Mouse (Mus musculus): ENCODE measurements around the gene Grin2d. TPM values are rescaled to one million over a fixed set of nuclear protein-coding genes. Genes with fewer than 3 reads are reported as not detected.

Gene Grin2d
- polyA plus RNA-seq, 1 experiment from 2014 or later: 0.05 TPM

DNA sequence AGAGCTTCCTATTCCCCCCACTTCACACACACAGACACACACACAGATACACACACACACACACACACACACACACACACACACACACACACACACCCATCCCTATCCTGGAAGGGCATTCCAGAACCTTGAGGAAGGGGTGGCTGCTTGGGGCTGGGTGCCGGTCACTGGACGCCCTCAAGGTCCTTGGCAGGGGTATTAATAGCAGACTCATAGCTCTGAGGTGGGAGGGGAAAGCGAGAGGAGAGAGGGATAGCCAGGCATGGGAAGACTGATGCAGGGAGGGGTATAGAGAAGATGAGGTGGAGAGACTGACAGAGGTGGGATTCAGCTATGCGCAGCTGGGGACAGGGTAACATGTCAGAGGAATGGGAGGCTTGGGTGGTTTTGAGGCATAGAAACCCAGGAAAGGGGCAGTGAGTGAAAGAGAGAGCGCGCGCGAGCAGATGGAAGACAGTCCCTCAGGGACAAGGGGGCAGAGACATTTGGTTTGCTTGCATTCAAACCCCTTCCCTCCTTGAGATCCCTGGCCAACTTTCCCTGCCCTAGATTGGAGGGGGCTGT, 9.0 kb downstream of the Grin2d start:
- Histone ChIP-seq H3K27me3 (ENCODE audit: control insufficient read depth, insufficient read depth, low read depth, low read length) (peaks cover 63% of the 10 kb centered on the region), H3K9ac (ENCODE audit: low read depth, low read length) (no peak overlapping the region), H3K4me3 (ENCODE audit: low read depth, low read length) (no peak overlapping the region), H3K36me3 (ENCODE audit: control insufficient read depth, insufficient read depth) (no peaks in the 10 kb centered on the region), H3K9me3 (replicated peaks; ENCODE audit: control insufficient read depth, low read length) (no peaks in the 10 kb centered on the region), H3K4me2 (ENCODE audit: low read depth, low read length) (no peak overlapping the region), H3K27ac (ENCODE audit: low read length) (no peak overlapping the region), H3K4me1 (ENCODE audit: control insufficient read depth, low read depth, low read length) (peaks cover 16% of the 10 kb centered on the region)
- WGBS (ENCODE audit: insufficient replicate concordance): 24% methylated on average over 8 of the region's 8 CpGs
- no peak for ATAC-seq (ENCODE audit: low read depth)

DNA sequence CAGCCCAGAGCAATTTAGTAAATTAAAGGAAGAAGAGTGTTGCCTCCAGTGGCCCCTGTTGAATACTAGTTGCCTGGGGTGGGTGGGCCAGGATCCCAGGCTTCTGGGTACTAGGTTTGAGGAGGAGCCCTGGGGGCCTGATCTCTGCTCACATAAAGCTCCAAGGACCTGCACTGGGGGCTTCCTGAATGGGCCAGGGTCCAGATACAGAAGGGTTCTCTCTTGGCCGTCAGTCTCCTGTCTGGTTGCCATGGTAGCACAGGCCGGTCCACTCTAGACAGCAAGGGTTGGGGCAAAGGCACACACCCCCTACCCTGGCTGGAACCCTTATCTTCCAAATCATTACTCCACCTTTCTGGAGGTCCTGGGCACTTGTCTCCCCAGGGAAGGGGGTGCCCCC, 10.3 kb downstream of the Grin2d start:
- H3K27me3 ChIP-seq (ENCODE audit: control insufficient read depth, insufficient read depth, low read depth, low read length): peaks cover 63% of the 10 kb centered on the region
- H3K9ac ChIP-seq (ENCODE audit: low read depth, low read length): no peak overlapping the region
- WGBS (ENCODE audit: insufficient replicate concordance): 32% methylated on average over 2 of the region's 2 CpGs
- no peaks in the 10 kb centered on the region for H3K36me3 ChIP-seq (ENCODE audit: control insufficient read depth, insufficient read depth)
- no peak overlapping the region for H3K4me2 ChIP-seq (ENCODE audit: low read depth, low read length)
- H3K4me1 ChIP-seq (ENCODE audit: control insufficient read depth, low read depth, low read length): peaks cover 8% of the 10 kb centered on the region
- H3K9me3 ChIP-seq (replicated peaks; ENCODE audit: control insufficient read depth, low read length): no peaks in the 10 kb centered on the region
- no peak overlapping the region for H3K27ac ChIP-seq (ENCODE audit: low read length)
- no peak overlapping the region for H3K4me3 ChIP-seq (ENCODE audit: low read depth, low read length)
- no peak for ATAC-seq (ENCODE audit: low read depth)

- no peaks in the 10 kb centered on the region for H3K36me3 ChIP-seq (ENCODE audit: control insufficient read depth, insufficient read depth)
- no peak overlapping the region for H3K27ac ChIP-seq (ENCODE audit: low read length)
- peaks cover 55% of the 10 kb centered on the region for H3K27me3 ChIP-seq (ENCODE audit: control insufficient read depth, insufficient read depth, low read depth, low read length)
- H3K9me3 ChIP-seq (replicated peaks; ENCODE audit: control insufficient read depth, low read length): no peaks in the 10 kb centered on the region
- H3K4me3 ChIP-seq (ENCODE audit: low read depth, low read length): peak overlapping the region; percentile 66
- under 1% methylated on average over 106 of the region's 117 CpGs for WGBS (ENCODE audit: insufficient replicate concordance)
- H3K4me2 ChIP-seq (ENCODE audit: low read depth, low read length): peak overlapping the region; percentile 97
- peak; percentile 86 for ATAC-seq (ENCODE audit: low read depth)
- peak overlapping the region; percentile 72 for H3K9ac ChIP-seq (ENCODE audit: low read depth, low read length)
- peaks cover 8% of the 10 kb centered on the region for H3K4me1 ChIP-seq (ENCODE audit: control insufficient read depth, low read depth, low read length)
Observed at GRCm38 (mm10) chr7:45865925-45866910, 12.0 kb downstream of the Grin2d start.

- peaks cover 8% of the 10 kb centered on the region for H3K4me1 ChIP-seq (ENCODE audit: control insufficient read depth, low read depth, low read length)
- peaks cover 37% of the 10 kb centered on the region for H3K27me3 ChIP-seq (ENCODE audit: control insufficient read depth, insufficient read depth, low read depth, low read length)
- H3K4me3 ChIP-seq (ENCODE audit: low read depth, low read length): no peak overlapping the region
- no peaks in the 10 kb centered on the region for H3K9me3 ChIP-seq (replicated peaks; ENCODE audit: control insufficient read depth, low read length)
- ATAC-seq (ENCODE audit: low read depth): no peak
- no peaks in the 10 kb centered on the region for H3K36me3 ChIP-seq (ENCODE audit: control insufficient read depth, insufficient read depth)
- 45% methylated on average over 3 of the region's 3 CpGs for WGBS (ENCODE audit: insufficient replicate concordance)
- no peak overlapping the region for H3K27ac ChIP-seq (ENCODE audit: low read length)
- H3K4me2 ChIP-seq (ENCODE audit: low read depth, low read length): no peak overlapping the region
- no peak overlapping the region for H3K9ac ChIP-seq (ENCODE audit: low read depth, low read length)
Observed at GRCm38 (mm10) chr7:45864435-45864834, 13.7 kb downstream of the Grin2d start.

DNA sequence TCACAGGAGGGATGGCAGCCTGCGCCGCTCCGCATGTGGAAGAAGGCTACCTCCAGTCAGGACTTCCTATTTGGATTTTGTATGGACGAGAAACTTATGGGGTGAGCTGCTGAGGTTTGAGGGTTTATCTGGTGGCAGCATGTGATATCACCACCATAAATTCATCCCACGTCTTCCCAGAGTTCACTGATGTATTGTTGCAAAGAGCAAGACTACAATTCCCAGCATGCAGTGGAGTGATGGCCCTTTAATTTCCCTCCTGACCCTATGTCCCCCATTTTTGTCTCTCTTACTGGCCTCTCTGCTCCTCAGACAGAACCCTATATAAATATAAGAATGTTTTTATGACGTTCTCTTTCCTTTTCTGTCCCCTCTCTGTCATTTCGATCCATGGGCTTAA, 15.4 kb downstream of the Grin2d start:
- Histone ChIP-seq H3K9ac (ENCODE audit: low read depth, low read length) (no peak overlapping the region), H3K36me3 (ENCODE audit: control insufficient read depth, insufficient read depth) (no peaks in the 10 kb centered on the region), H3K9me3 (replicated peaks; ENCODE audit: control insufficient read depth, low read length) (no peaks in the 10 kb centered on the region), H3K27ac (ENCODE audit: low read length) (no peak overlapping the region), H3K27me3 (ENCODE audit: control insufficient read depth, insufficient read depth, low read depth, low read length) (peaks cover 30% of the 10 kb centered on the region), H3K4me1 (ENCODE audit: control insufficient read depth, low read depth, low read length) (peaks cover 8% of the 10 kb centered on the region), H3K4me2 (ENCODE audit: low read depth, low read length) (no peak overlapping the region), H3K4me3 (ENCODE audit: low read depth, low read length) (no peak overlapping the region)
- no peak for ATAC-seq (ENCODE audit: low read depth)
- 64% methylated on average over 7 of the region's 7 CpGs for whole genome bisulfite sequencing (ENCODE audit: insufficient replicate concordance)

DNA sequence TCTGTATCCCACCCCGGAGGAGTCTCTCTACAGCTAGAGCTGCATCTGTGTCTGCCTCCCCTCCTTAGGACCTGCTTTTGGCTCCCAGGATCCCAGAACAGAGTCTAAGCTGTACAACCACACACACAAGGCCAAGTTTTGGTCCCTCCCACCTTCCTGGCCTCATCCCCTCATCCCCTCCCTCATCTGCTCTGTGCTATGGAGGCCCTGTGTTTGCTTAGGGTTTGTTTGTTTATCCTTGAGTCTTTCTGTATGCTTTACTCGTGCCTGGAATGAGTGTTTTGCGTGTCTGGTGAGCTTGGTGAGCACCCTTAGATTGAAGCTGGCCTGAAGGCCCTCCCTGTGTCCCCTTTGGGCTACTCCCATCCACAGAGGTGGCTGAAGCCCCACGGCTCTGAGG, 19.2 kb downstream of the Grin2d start:
- Histone ChIP-seq H3K9me3 (replicated peaks; ENCODE audit: control insufficient read depth, low read length) (no peaks in the 10 kb centered on the region), H3K9ac (ENCODE audit: low read depth, low read length) (no peak overlapping the region), H3K36me3 (ENCODE audit: control insufficient read depth, insufficient read depth) (no peaks in the 10 kb centered on the region), H3K27ac (ENCODE audit: low read length) (no peak overlapping the region), H3K4me2 (ENCODE audit: low read depth, low read length) (no peak overlapping the region), H3K4me3 (ENCODE audit: low read depth, low read length) (no peak overlapping the region), H3K27me3 (ENCODE audit: control insufficient read depth, insufficient read depth, low read depth, low read length) (peaks cover 22% of the 10 kb centered on the region), H3K4me1 (ENCODE audit: control insufficient read depth, low read depth, low read length) (no peaks in the 10 kb centered on the region)
- ATAC-seq (ENCODE audit: low read depth): peak; percentile 32; the same call in 1 of the 2 replicates
- 33% methylated on average over 4 of the region's 4 CpGs for WGBS (ENCODE audit: insufficient replicate concordance)

GRCm38 (mm10) chr7:45856950-45857901, 21.0 kb downstream of the Grin2d start:
- no peak overlapping the region for H3K27ac ChIP-seq (ENCODE audit: low read length)
- WGBS (ENCODE audit: insufficient replicate concordance): 4% methylated on average over 29 of the region's 30 CpGs
- peak overlapping the region; percentile 38 for H3K4me2 ChIP-seq (ENCODE audit: low read depth, low read length)
- peaks cover 22% of the 10 kb centered on the region for H3K27me3 ChIP-seq (ENCODE audit: control insufficient read depth, insufficient read depth, low read depth, low read length)
- no peaks in the 10 kb centered on the region for H3K36me3 ChIP-seq (ENCODE audit: control insufficient read depth, insufficient read depth)
- H3K9me3 ChIP-seq (replicated peaks; ENCODE audit: control insufficient read depth, low read length): no peaks in the 10 kb centered on the region
- H3K4me1 ChIP-seq (ENCODE audit: control insufficient read depth, low read depth, low read length): no peaks in the 10 kb centered on the region
- peak overlapping the region; percentile 14 for H3K4me3 ChIP-seq (ENCODE audit: low read depth, low read length)
- H3K9ac ChIP-seq (ENCODE audit: low read depth, low read length): no peak overlapping the region
- no peak for ATAC-seq (ENCODE audit: low read depth)

DNA sequence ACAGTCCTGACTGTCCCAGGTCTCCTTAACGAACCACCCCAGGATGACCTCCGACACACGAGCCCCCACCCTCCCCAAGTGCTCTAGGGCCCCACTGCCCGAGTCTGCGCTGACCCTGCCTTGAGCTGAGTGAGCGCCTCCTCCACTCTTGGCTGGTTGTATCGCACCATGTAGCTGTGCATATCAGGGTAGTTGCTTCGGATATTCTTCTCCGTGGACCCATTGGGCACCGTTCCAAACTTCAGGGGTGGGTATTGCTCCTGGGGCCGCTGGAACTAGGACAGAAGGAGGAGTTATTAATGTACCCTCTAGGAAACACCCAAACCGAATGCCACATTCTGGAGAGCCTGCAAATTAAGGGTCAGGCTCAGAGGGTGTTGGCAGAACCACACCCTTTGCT, 25.1 kb downstream of the Grin2d start:
- Histone ChIP-seq H3K9ac (ENCODE audit: low read depth, low read length) (no peak overlapping the region), H3K4me1 (ENCODE audit: control insufficient read depth, low read depth, low read length) (no peaks in the 10 kb centered on the region), H3K9me3 (replicated peaks; ENCODE audit: control insufficient read depth, low read length) (no peaks in the 10 kb centered on the region), H3K27ac (ENCODE audit: low read length) (no peak overlapping the region), H3K27me3 (ENCODE audit: control insufficient read depth, insufficient read depth, low read depth, low read length) (peaks cover 17% of the 10 kb centered on the region), H3K4me2 (ENCODE audit: low read depth, low read length) (no peak overlapping the region), H3K36me3 (ENCODE audit: control insufficient read depth, insufficient read depth) (no peaks in the 10 kb centered on the region), H3K4me3 (ENCODE audit: low read depth, low read length) (no peak overlapping the region)
- whole genome bisulfite sequencing (ENCODE audit: insufficient replicate concordance): 72% methylated on average over 12 of the region's 12 CpGs
- ATAC-seq (ENCODE audit: low read depth): no peak

All from liver, embryonic 16.5 days (tissue).